Mouse (Mus musculus) limb, embryonic 12.5 days (tissue): Measurements from ENCODE around the gene Dnajc16. TPM values are rescaled to one million over a fixed set of nuclear protein-coding genes. Genes with fewer than 3 reads are reported as not detected.

ENCODE experiments used
- polyA plus RNA-seq: library from polyadenylated mRNA; unstranded; fragments of >200 nt; fragmentation: Nextera tagmentation; extraction: Ambion mirVana; gene quantifications from 2 replicates; pipeline ENCODE4 v1.2.1, GENCODE M21; 2016

The Dnajc16 gene
- polyA plus RNA-seq, 1 experiment from 2014 or later = 3.4 TPM

Other genes starting within 250 kb of the Dnajc16 start
- gene Fblim1, start 184.8 kb downstream of the Dnajc16 start, polyA plus RNA-seq = 65.4 and 78.9 TPM in 2 replicates
- gene Tmem82, start 172.3 kb downstream of the Dnajc16 start, polyA plus RNA-seq = 0.80 and 0.87 TPM in 2 replicates
- gene Slc25a34, start 167.1 kb downstream of the Dnajc16 start, polyA plus RNA-seq = not detected in 2 replicates
- gene Plekhm2, start 126.0 kb downstream of the Dnajc16 start, polyA plus RNA-seq = 7.4 and 8.3 TPM in 2 replicates
- 1.8 TPM in 1 of 2 replicates, not detected in the other for gene Rsc1a1, start 105.3 kb downstream of the Dnajc16 start, polyA plus RNA-seq
- 31.1 and 32.2 TPM in 2 replicates for gene Ddi2, start 67.5 kb downstream of the Dnajc16 start, polyA plus RNA-seq
- gene Agmat, start 44.3 kb downstream of the Dnajc16 start, polyA plus RNA-seq = not detected in 2 replicates
- 18.7 and 22.6 TPM in 2 replicates for gene Casp9, start 2.7 kb upstream of the Dnajc16 start, polyA plus RNA-seq
- not detected in 2 replicates for gene Cela2a, start 35.2 kb upstream of the Dnajc16 start, polyA plus RNA-seq
- gene Ctrc, start 55.4 kb upstream of the Dnajc16 start, polyA plus RNA-seq = not detected in 2 replicates
- gene Efhd2, start 84.0 kb upstream of the Dnajc16 start, polyA plus RNA-seq = 48.4 and 48.7 TPM in 2 replicates
- gene Fhad1, start 224.2 kb upstream of the Dnajc16 start, polyA plus RNA-seq = 1.4 and 1.8 TPM in 2 replicates